Mouse (Mus musculus) CD4-positive helper T cell, adult 2 months (primary cell): ENCODE results near the gene Thumpd1.
A peak's percentile ranks its signal among the peaks of the same experiment; 100 is the strongest.
"Not testable (repeated sequence)": the region's sequence is repeated elsewhere in the genome, so short reads cannot be mapped to it uniquely, and the experiment has no call there.

ENCODE experiments used
- DNase-seq: peaks from one replicate; pipeline ENCODE4 v3.0.0-alpha.2; 2012; ENCODE audit warnings: low read depth, missing footprints, low spot score

The Thumpd1 gene

DNA sequence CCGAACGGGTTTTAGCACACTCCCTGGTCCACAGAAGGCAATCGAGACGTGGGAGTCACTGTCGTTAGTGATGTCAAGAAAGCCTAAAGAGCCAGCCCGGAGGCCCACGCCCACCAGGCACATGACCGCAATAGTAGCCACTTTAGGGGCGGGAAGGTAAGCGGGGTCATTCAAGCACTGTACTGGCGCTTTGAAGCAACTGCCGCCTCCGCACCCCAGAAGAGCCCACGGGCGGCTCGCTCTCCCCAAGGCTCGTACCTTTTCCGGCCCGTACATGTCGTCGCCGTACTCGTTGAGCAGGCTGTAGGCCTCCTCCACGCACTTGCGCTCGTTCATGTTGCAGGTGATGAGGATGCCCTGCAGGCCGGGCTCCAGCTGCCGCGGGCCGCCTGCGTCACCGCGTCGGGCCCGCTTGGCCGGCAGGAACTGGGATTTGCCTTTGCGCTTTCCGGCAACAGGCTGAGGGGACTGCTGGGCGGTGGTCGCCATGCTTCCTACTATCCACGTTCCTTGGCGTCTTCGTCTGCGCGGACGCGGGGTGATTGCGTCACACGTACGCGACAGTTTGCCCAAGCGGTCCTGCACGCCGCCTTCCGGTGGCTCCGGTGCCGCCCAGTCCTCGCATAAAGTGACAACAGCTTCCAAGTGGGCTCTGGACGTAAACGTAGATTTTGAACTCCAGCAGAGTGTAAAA, at the start of gene Thumpd1:
Gene Thumpd1 (minus strand): TSS at position 546 of the 694 bp plus-strand sequence.
- peak; percentile 95 for DNase-seq

DNA sequence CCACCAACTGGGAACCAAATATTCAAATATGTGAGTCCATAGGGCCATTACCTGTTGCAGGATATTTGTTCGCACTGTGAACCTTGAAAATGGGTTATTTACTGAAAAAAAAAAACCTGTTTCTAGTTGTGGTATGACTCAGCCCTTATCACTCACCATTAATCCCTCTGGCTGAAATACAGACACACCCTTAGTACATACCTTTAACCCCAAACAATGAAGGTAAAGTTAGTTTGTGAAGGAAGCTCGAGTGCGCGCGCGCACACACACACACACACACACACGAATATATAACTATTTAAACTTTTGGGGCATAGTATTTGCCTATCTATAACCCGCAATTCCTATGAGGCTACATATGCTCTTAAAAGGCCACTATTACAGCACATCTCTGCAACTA, 49.3 kb upstream of the Thumpd1 start:
- no peak for DNase-seq

DNA sequence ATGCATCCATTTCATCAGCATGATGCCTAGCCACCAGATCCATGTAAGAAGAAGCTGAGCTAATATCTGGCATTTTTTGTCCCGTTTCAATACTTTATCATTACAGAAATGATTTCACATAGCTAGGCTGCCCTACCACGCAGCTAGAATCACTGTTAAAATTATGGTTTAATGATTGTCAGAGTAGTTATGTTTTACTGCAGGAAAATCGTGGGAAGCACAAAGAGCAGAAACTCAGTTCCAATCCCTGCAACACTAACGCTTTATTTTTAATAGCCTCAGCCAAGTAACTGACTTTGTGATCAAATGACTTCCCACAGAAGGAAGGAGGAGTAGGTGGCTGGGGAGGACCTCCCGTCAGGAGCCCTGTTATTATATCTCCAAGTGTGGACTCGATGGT, 46.4 kb upstream of the Thumpd1 start:
- DNase-seq: no peak

DNA sequence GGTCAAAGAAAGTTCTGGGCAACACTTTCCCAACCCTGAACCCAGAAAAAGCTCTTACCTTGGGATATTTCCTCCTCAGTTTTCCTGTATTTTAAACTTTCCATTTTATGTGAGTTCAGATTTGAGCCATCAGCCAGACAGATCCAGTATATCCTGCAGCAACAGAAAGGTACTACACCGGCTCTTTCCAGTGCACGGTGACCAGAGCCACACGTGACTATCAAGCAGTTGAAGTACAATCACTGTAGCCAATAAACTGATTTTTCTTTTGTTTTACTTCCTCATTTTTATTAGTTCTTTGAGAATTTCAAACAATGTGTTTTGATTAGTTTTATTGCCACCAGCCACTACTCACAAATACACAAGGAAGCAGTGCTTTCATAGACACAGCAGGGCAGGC, 43.8 kb upstream of the Thumpd1 start:
- DNase-seq: no peak

DNA sequence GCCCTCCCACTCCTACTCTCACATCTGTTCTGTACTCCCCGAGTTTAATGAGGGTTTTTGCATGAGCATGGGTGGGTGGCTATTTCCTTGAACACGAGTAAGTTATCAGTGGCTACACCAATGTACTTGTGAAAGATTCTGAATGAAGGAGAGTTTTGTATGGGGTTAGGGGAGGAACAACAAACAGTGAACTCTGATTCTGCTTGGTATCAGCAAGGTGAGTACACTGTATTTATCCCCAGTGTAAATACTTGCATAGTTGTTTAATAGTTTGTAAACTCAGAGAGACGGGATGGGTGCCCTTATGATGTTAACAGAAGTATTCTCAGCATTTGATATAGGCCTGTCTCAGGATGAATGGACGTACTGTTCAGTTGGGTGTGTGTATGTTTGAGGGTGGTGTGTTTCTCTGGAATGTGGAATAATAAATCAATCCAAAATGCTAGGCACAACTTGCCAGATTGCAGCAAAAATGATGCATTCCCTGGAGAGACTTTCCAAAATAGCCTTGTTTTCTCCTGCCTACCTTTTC, 41.6 kb upstream of the Thumpd1 start:
- DNase-seq: no peak

DNA sequence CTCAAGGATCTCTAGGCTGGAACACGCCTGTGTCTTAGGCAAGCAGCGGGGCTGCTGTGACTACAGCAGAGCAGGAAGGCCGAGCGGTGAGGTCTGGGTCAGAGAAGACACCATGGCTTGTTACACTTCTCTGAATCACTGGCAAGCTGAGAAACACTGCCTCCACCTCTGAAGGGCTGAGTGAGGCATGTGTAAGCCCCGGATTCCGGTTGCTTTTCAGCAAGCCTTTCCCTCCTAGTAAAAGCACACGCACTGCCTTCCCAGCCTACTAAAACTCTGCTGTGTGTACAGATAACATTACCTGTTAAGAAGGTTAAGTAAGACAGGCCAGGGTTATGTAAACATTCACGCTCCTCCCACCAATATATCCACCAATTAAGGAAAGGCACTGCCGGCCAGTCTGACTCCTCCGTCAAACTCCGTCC, 39.9 kb upstream of the Thumpd1 start, which contains the start of gene Acsm3:
Gene Acsm3 (plus strand): TSS at position 397 of the 425 bp plus-strand sequence.
- DNase-seq: no peak

DNA sequence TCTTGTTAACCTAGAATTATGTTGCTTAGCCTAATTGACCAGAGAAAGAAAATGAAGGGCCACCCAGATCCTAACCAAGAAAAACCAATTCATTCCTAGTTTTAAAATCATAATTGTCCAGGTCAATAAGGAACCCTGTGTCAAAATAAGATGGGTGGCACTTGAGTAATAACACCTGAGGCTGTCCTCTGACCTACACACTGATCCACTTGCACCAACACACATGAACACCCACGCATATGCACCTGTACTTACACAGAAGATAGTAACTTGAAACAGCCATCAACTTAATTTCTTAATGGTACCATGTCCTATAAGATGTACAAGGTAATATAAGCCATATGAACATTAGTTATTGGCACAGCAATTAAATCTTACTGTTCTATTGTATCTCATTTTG, 33.1 kb upstream of the Thumpd1 start:
- DNase-seq: no peak

DNA sequence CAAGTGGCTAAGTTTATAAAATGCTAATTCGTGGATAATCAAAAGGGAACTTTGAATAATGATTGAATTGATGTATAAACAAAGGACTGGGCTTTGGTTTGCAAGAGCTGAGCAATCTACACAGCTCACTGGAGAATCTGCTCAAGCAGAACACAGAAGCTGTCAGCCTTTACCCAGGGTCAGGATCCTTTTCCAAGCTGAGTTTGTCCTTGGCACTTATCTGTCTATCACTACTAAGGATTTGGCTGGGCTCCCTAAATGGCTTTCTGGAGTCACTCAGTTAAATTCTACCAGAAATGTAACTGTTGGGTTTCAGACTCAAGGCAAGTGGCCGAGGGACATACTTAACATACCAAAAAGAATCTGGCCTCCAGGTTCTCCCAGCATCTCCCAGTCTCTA, 29.3 kb upstream of the Thumpd1 start:
- DNase-seq: no peak

DNA sequence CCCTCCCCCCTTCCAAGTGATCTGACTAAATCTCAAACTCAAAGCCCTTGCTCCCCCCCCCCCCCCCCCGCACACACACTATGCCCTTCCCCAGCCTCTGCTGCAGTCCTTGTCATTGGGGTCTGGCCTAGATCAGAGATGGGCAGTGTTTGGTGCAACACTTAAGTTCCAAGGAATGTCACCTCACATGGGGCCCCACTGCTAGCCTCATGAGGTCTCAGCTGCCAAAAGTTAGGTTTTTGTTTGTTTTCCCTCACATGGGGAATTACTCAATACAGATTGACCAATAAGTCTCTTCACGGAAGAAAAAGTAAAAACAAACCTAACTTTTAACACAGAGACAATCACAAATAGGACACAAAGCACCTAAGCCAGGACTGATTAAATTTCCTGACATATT, 28.2 kb upstream of the Thumpd1 start:
- DNase-seq: no peak

DNA sequence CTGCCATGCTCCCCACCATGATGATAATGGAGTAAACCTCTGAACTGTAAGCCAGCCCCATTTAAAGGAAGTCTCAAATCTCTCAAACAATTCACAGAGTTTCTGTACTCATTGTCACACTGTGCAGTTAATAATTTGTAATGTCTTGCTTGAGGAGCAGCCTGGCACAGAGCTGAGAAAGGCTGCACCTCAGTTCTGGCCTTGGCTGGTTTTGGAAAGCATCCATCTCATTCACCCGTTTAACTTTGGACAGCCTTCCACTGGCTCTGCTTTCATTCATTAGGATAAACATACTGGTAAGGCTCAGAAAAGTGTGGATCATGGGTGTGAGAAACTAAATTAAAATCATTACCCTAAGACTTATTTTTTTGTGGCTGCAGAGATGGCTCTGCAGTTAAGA, 25.3 kb upstream of the Thumpd1 start:
- no peak for DNase-seq

DNA sequence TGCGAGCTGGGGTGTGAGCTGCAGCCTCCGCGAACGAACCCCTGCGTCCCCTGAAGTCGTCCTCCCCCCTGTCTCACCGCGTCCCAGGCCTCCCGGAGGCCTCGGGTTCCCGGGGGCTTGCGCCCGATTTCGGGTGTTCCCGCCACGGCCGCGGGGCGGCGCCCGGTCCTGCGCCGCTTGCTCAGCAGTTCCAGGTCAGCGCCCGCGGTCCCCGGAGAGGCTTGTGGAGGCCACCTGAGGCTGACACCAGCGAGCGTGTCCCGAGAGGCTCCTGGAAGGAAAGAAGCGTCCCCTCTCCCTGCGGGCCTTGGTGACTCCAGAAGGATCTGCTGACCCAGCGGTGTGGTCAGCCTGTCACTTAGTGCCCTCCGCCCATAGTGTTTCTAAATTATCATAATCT, 23.7 kb upstream of the Thumpd1 start:
- peak; percentile 23 for DNase-seq

DNA sequence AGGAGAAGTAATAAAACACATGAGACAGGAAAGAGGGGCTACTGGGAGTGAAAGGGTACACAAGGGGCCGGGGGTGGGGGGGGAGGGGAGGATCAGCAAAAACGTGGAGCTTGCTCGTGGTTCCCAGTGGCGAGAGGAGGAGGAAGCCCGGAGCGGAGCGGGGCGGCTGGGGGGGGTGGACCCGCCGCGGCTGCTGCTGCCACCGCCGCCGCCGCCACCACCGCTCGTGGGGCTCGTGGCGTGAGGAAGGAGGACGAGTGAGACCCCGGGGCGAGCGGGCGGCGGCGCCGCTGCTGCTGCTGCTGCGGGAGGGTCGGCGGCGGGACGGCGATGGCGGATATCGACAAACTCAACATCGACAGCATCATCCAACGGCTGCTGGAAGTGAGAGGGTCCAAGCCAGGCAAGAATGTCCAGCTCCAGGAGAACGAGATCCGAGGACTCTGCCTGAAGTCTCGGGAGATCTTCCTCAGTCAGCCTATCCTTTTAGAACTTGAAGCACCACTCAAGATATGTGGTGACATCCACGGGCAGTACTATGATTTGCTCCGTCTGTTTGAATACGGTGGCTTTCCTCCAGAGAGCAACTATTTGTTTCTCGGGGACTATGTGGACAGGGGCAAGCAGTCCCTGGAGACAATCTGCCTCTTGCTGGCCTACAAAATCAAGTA, 19.3 kb upstream of the Thumpd1 start:
- not testable (repeated sequence) for DNase-seq

DNA sequence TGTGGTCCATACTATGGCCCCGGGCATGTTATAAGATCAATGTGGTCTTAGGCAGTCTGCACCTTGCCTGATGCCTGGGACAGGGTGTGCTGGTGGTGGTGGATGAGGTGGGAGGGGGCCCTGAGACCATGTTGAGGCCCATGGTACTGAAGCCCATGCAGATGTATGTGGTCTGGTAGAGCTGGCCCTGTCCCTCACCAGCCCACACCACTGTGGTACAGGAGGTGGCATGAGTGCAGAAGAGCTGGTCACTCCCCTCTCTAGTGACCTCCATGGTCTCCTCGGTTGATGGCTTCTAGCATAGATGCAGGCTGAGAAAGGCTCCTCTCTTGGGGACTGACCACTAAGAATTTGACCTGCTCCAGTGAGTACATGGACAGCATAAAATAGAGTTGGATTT, 18.3 kb upstream of the Thumpd1 start:
- no peak for DNase-seq

DNA sequence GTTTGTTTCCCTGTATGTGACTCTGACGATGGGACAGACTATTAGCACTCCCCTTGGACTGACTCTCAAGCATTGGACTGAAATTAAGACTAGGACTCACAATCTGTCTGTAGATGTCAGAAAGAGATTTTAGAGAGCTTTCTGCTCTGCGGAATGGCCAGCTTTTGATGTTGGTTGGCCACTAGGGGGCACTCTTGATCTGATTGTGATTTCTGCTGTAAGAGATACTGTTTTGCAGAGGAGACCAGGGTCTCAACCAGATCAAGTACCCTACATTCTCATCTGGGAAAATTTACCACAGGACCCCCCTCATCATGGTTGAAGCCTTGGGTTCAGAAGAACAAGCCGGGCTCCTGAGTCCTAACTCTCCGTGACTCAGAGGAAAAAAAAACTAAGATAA, 10.7 kb upstream of the Thumpd1 start:
- DNase-seq: peak; percentile 36

DNA sequence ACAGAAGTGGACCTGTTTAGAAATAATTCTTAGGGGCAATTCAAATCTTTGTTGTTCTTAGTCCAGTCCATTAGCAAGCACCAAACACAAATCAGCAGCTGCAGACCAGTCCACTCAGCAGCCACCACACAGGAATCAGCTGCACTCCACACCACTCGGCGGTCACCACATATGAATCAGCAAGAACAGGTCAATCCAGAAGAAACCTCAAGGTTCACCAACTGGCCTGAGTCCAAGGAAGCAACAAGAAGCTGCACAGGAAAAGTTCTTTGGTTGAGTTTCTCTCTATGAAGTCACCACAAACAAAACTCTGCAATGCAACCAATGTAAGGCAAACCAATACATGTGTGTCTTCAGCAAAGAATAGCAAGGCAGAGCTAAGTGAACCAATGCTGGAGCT, 7.0 kb upstream of the Thumpd1 start:
- DNase-seq: no peak

DNA sequence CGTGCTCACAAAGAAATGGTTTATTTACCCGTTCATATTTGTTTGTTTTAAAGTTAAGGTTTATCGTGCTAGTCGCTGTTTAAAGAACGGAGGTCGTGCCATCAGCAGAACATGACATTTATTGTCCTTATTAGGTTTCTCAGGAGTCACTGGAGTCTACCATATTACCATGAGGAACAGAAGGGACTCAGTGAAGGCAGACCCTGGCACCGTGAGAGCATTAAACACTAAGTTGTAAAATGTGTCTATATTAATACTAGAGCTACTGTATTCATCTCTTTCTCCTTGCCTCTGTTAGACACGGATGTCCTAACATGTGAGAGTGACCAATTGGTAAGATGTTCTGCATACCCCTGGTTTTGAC, 331 bp upstream of the Thumpd1 start:
- no peak for DNase-seq

DNA sequence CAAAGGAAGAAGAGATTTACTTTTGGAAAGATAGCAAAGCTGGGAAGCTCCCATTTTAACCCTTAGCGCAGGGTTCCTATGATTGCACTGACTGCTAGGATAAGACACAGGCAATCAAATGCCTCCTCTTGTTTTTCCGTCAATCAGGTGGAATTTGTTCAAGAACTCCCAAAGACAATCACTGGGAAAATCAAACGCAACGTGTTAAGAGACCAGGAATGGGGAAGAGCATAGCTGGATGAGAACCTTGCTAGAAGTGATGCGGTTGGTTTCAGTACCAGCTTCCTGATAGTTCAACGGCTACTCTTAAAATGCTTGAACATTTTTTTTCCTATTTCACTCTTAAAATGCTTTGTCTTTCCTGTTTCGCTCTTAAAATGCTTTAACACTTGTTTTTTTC, 6.5 kb downstream of the Thumpd1 start:
- no peak for DNase-seq

DNA sequence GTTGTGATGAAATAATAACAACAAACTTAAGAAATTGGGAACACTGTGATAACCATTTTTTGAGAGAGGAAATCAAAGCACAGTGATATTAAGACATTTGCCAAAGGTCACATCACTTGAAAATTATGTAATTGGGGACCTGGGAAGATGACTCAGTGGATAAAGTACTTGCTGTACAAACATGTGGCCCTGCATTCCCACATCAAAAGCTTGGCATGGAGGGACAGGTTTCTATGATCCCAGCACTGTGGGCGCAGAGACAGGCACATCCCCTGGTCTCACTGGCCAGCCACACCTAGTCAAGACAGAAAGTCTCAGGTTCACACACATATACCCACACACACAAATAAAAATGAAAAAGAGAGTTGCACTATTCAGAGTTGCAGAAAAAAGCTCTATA, 25.7 kb downstream of the Thumpd1 start:
- no peak for DNase-seq

DNA sequence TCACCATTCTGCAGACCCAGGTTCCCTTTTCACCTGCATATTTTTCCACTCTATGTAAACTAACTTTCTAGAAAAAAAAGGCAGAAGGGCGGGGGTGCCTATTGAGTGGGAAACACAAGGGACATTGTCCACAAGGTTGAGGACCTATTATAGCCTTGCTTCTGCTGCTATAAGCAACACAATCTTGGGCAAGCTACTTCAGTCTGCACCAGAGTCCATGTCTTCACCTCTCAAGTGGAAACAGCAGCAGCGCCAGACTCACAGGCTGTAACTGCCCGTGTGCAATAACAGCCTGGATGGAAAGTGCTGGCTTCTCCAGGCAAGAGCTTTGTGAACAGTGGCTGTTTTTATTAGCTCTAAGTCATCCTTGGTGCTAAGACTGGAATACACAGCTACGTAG, 28.3 kb downstream of the Thumpd1 start:
- DNase-seq: no peak

DNA sequence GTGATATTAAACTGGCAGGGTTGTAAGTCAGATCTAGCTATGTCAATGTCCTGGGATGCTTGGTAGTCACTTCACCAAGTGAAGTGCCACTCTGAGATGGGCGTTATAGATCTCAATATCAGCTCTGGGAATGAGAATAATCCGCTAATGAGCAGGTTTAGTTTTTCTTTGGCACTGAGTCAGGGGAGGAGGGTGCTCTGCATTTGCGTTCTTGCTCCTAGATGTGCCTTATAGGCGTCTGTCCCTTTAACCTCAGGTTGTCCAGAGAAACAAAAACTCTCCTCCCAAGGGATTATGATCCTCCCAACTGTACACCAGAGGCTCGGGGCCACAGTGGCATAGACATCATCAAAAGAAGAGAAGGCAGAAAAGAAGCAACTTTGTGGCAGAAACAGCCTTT, 30.9 kb downstream of the Thumpd1 start, which contains the start of gene Acsm4:
Gene Acsm4 (plus strand): TSS at position 301 of the 400 bp plus-strand sequence.
- DNase-seq: no peak

DNA sequence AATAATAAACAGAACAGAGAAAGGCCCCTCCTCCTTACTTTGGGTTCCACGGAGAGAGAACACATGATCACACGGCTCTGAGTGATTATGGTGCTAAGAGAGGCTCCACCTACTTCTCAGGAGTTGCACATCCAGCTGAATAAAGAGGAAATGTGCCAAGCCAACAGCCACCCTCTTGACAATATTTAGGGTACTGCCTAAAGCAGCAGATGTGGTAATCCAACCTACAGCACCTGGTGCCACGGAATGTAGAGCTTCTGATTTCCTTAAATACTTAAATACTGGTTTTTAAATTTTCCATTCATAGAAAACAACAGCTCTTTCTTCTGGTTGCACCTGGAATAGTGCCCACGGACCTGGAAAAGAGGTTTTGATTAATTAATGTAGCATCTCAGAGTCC, 37.9 kb downstream of the Thumpd1 start:
- DNase-seq: no peak

DNA sequence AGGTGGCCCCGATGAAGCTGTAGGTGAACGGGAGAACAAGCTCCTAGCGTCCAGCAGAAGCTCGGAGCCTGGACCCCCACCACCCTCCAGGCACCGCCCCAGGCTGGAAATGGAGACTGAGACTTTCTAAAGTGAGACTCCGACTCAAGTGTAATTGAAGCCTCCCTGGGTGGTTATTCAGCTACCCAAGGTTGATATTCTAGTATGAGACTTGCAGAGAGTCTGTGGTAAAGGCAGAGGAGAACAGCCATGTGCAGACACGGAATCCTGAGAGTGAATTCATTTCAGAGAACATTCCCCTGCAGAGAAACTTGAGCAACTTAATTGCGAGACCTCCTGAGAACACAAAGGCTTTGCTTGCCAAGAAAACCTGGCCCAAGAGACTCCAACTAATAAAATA, 40.5 kb downstream of the Thumpd1 start:
- DNase-seq: no peak

DNA sequence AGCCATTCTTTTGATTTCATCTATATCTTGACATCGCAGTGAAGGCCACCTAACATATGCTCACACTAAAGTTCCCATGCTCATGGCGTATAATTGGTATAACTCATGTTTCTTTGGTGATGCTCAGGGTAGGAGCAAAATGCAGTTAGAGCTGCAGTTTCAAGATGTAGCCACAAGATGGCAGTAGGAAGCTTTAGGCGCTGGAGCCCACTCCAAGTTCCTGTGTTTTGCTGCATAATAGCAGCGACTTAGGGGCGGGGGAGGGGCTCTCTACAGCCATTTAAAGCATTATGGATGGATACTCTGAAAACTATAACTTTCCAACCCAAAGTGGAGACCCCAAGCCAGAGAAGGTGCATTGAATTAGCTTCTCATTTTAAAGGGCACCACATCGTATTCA, 47.1 kb downstream of the Thumpd1 start:
- DNase-seq: peak; percentile 31
